Mouse (Mus musculus) ES-E14 (cell line): Measurements from ENCODE around the gene Lysmd4.

Source experiments
- CHD2 ChIP-seq: IDR thresholded peaks from 2 replicates; pipeline ENCODE4 v1.6.1; 2014; ENCODE audit warnings: mild to moderate bottlenecking, low read depth, low read length, inconsistent platforms
- ZNF384 ChIP-seq: IDR thresholded peaks from 2 replicates; pipeline ENCODE4 v1.6.1; 2012; ENCODE audit warnings: low read depth, low read length, inconsistent platforms

GRCm38 (mm10) chr7:67352989-67353388 lies 130.6 kb downstream of the Lysmd4 start:
- TF ChIP-seq CHD2 (no peak), ZNF384 (no peak)
